Mouse (Mus musculus) adrenal gland (tissue): ENCODE data around the gene Hist1h2bm.

Experiments
- microRNA-seq, 2 experiments: library from miRNA; unstranded; fragments of <30 nt; microRNA quantifications; one replicate each; pipeline ENCODE4; 2019

The Hist1h2bm gene

Small RNAs within 50 kb of the gene (microRNA-seq; reads per million reads assigned to microRNA genes)
- gene Gm44357 = 0 reads per million in 2 experiments
- 0 reads per million in 2 experiments for gene Gm44367
- 0 reads per million in 2 experiments for gene Gm44454
